Mouse (Mus musculus): ENCODE data around the gene Smo.
"Not testable (repeated sequence)": the region's sequence is repeated elsewhere in the genome, so short reads cannot be mapped to it uniquely, and the experiment has no call there.

Gene Smo

DNA sequence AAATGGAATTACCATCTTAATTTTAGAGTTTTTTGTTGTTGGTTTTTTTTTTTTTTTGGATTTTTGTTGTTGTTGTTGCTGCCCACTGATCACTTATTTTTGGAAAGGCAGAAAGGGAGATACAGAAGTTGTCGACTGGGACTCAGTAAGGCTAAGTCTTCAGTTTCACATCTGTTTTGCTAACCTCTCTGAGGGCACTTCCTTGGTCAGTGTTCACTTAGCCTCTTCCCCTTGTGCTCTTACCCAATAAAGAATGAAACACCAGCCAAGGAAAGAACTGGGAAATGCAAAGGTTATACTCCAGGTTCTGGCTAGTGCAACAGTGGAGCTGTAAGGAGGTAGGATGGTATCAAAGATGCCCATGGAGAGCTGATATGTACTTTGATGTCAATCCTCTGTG lies 5.8 kb upstream of the Smo start:
- DNase-seq = no peak

DNA sequence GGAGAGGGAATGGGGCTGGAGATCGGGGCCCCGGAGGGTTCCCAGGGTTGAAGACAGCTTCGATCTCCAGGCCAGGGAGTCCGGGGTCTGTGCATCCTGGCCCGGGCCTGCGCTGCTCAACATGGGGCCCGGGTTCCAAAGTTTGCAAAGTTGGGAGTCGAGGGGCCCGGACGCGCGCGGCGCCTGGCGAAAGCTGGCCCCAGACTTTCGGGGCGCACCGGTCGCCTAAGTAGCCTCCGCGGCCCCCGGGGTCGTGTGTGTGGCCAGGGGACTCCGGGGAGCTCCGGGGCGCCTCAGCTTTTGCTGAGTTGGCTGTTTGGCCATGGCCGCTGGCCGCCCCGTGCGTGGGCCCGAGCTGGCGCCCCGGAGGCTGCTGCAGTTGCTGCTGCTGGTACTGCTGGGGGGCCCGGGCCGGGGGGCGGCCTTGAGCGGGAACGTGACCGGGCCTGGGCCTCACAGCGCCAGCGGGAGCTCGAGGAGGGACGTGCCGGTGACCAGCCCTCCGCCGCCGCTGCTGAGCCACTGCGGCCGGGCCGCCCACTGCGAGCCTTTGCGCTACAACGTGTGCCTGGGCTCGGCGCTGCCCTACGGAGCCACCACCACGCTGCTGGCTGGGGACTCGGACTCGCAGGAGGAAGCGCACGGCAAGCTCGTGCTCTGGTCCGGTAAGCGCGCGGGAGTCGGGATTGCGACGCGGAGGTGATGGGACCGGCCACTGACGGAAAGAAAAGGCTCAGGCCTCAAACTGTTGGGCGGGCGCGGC lies 567 bp downstream of the Smo start:
- DNase-seq = peak; percentile 29 to 48

DNA sequence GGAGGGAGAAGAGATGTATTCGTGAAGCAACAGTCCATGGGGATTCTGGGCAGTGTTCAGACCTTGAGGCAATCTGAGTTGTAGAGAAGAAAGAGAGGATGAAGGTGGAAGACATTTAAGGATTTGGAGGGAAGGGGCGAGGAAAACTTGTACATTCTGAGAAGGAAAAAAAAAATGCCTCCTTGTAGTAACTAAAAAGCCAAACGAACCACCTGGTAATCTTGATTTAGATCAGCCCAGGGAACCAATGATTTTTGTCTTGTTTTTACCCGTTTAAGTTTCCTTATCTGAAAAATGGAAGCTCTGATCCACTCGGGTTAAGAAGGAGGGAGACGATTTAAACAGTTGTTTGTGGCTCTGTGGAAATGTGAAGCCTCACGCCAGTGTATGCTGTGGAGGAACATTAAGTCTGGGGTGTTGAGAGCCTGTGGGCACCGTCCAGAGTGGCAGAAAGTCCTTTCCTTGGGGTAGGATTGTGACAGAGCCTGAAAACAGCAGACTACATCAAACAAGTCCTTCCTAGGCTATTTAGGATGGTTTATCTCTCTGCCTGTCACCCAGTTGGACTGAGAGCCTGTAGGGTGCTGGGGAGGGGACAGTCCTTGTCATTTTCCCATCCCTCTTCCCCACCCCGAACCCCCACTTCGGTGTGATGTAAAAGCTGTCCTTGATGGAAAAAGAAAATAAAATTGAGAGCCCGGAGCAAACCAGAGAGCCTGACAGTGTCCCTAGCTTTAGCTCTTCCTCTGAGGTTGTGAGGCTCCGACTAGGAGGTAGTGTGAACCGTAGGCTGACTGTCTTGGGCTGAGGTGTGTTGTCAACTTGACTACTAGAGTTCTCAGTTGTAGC lies 1.5 kb downstream of the Smo start:
- DNase-seq = no peak

DNA sequence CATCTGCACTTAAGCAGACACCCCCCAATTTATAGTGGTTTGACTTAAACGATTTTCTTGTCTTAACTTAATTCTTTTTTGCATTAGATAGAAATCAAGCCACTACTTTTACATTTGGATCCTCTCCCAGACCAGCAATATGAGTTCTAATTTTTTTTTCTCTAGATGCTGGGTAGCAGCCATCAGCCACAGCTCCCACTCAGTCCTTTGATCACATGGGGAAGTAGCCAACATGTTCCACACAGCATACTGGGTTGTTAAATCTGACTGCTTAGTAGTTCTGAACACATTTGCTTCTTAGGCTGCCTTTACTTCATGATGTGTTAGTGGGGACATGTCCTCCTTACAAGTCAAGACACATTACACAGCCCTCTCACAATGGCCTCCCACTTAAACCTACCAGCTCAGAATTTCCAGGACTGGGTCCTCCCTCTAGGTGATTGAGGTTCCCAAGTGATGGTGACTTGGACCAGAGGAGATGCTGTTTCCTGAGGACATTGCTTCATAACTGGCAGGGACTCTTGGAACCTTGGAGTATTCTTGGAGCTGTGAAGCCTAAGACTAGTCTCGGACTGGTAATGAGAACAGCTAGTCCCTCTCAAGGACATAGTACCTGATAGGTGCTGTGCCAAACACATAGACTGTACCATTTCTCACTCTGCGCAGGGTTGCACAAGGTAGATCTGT lies 16.3 kb downstream of the Smo start:
- no peak for DNase-seq

DNA sequence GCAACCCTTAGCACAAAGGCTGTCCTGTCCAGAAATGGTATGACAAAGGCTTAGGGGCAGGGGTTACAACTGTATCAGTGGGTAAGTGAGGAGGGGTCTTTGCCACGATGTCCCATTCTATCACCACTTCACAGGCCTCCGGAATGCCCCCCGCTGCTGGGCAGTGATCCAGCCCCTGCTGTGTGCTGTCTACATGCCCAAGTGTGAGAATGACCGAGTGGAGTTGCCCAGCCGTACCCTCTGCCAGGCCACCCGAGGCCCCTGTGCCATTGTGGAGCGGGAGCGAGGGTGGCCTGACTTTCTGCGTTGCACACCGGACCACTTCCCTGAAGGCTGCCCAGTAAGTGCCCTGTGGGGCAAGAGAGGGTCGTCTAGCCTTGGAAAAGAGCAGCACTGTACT lies 18.0 kb downstream of the Smo start:
- DNase-seq = no peak

DNA sequence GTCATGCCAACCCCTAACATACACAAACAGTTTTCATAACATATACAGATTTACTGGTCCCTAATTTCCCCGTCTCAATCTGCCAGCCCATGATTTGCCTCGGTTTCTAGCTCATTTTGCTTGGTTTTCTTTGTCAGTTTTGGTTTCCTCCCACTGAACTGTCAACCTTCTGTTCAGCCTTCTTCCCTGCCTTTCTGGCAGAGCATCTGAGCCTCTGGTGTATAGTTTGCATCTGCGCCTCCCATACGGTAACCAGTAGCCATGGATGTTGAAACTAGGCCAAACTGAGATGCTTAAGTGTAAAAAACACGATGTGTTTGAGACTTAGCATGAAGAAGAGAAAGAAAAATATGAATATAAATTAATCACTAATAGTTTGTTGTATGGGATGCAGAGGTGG lies 20.7 kb downstream of the Smo start:
- DNase-seq = no peak

DNA sequence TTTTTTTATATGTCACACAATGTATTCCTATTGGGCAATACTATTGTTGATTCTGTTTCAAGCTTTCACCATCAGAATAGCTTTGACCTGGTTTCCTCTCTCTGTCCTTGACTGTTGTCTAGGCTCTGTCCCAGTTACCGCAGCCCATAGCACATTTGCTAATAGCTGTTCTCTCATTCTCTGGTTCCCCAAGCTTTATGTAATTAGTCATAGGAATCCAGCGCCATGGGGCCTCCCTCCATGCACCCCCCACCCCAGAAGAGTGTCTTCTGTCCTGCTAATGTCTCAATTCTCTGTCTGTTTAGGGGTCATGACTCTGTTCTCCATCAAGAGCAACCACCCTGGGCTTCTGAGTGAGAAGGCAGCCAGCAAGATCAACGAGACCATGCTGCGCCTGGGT lies 21.2 kb downstream of the Smo start:
- no peak for DNase-seq

DNA sequence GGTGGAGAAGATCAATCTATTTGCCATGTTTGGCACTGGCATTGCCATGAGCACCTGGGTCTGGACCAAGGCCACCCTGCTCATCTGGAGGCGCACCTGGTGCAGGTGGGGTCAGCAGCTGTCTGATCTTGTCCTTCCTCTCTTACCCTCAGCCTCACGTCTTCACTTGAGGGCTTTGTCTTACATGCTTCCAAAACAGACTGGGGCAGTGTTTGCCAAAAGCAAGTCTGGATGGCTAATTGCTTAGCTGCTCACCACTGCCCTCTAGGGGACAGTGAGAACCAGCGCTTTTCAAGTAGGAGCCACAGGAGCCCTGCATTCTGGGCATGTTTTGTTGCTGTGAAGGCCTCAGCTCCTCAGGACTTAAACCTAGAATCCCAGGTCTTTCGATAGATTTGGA lies 23.1 kb downstream of the Smo start:
- peak; percentile 80 to 87 for DNase-seq

DNA sequence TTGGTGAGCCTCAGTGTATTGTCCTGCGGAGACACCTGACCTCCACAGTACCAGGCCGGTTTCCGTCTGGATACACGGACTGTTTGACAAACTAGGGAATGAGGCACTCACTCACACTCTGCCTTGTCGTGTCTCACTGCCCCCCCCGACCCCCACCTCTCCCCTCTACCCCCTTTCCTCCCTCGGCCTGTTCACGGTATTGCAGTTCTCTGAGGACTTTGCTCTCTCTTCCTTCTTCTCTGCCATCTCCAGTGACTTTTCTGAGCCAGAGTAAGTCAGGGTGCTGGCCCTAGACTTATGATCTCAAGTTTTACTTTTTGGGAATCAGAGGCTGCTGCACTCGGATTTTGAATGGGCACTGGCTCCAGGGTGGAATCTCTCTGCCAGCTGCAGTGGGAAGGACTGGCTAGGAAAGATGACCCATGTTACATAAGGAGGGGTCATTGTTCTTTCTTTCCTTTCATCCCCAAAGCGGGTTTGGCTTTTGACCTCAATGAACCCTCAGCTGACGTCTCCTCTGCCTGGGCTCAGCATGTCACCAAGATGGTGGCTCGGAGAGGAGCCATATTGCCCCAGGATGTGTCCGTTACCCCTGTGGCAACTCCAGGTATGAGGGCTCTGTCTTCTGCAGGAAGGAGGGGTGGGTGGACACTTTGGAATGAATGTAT lies 23.8 kb downstream of the Smo start:
- DNase-seq = no peak

DNA sequence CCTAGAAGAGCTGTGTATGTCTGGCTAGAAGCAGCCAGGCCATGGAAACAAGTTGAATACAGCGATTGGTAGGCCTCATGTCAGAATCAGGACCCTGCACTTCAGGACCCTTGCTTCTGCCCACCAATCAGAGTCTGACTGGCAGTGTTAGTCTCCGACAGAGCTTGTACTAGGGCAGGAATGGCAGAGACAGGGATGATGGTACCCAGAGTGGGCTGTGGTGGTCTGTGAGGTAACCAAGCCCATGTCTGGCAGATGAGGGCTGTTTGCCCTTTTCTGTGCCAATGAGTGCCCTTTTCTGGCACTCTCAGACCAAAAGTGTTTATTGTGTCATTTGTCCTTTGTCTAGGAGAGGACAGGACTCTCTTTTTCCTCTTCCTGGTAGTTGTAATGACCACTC lies 25.1 kb downstream of the Smo start:
- not testable (repeated sequence) for DNase-seq

DNA sequence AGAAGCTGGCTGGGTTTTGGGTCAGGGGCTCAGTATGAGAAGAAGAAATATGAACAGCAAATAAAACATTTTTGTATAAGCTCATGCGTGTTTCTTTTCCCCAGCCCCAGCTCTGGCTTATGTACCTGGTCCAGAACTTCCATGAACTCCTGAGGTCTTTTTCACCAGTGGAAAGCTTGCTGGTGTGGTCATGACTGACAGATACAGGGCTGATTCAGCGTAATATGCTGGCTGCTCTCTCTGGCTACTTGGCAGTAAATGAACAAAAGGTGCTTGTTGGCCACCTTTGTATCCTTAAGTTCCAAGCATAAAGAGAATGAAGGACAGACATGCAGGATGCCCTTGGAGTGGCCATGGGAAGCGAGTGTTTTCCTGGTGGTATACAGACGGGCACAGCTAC lies 26.0 kb downstream of the Smo start:
- no peak for DNase-seq

DNA sequence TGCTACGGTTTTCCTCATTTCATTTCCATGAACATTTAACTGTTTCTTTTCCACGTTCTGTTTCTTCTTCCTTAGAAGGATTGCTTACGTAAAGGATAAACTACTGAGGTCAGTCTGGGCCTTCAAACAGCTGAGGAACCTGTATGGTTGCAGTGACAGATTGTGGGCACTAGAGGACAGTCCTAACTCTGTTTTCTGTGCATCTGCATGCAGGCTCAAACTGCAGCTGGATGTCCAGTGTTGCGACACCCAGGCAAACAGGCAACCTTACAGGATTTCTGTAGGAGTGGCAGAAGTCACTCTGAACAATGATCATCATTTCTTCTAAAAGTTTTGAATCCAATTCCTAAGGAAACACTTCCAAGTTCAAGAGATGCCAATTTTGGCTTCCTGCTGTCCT lies 27.2 kb downstream of the Smo start:
- DNase-seq = no peak

DNA sequence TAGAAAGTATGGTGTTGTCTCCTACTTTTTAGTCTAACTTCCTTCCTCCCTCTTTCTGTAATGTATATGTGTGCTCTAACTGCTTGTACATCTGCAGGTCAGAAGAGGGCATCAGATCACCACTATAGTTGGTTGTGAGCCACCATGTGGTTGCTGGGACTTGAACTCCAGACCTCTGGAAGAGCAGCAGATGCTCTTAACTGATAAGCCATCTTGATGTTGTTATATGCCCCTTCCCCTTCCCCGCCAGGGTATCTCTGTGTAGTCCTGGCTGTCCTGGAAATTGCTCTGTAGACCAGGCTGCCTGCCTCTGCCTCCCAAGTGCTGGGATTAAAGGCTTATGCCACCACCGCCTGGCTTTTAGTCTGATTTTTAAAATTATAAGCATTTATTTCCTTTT lies 31.6 kb downstream of the Smo start:
- DNase-seq = no peak

DNA sequence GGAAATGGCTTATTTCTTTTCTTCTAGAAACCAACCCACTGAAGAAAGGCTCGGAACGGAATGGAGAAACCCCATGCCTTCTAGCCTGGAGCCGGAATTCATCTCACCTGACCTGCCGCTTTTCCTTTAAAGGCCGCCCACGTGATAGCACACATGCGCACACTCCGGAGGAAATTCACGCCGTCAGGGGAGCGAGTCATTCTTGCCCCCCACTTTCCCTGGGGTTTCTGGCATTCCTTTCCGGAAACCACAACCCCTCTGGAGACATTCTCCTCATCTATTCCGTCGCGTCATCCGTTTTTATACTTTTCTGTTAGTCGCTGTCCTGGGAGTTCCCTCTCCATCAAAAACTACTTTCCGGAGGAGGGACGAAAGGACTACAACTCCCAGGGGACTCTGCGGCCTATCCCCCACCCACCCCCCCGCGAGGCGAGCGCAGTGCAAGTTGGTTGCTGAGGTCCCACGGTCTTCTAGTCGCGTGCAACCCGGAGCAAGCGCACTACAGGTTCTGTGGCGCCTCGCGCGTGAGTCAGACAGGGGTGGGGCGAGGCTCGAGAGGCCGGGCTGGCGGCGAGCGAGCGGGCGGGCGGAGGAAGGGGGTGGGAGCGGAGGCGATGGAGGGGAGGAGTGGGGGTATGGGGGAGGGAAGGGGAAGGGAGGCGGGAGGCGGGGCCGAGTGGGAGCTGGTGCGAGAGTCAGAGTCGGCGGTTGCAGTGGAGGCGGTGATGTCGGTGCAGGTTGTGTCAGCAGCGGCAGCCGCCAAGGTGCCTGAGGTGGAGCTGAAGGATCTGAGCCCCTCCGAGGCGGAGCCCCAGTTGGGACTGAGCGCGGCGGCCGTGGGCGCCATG lies 32.7 kb downstream of the Smo start, which contains the start of gene Ahcyl2:
Gene Ahcyl2 (plus strand): TSS at position 199 of the 848 bp plus-strand sequence.
- DNase-seq = peak; percentile 94 to 98

DNA sequence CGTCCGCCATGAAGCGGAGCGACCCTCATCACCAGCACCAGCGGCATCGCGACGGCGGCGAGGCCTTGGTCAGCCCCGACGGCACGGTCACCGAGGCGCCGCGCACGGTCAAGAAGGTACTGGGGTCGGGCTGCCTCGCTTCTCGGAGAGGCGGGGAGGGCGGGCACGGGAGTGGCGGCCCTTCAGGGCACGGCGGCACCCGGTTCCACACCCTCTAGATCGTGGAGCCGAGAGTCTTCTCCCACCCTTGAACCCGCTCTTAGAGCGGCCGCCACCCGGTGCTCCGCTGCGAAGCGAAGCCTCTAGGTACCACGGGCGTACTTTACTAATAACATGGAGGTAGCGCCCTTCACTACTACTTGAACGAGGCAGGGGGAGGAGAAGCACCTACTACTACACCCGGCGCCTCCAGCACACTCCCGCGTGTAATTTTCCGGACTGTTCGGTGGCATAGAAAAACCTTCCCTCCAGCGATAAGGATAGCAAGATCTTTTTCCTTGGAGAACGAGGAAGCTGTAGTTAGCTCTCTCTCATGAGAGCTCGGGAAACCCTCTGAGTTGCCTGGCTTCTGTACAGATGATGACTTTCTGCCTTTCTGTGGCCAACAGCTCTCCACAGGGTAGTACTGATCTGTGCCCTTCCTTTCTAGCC lies 33.6 kb downstream of the Smo start:
- DNase-seq = peak in 1 of 2 experiments; percentile 48

DNA sequence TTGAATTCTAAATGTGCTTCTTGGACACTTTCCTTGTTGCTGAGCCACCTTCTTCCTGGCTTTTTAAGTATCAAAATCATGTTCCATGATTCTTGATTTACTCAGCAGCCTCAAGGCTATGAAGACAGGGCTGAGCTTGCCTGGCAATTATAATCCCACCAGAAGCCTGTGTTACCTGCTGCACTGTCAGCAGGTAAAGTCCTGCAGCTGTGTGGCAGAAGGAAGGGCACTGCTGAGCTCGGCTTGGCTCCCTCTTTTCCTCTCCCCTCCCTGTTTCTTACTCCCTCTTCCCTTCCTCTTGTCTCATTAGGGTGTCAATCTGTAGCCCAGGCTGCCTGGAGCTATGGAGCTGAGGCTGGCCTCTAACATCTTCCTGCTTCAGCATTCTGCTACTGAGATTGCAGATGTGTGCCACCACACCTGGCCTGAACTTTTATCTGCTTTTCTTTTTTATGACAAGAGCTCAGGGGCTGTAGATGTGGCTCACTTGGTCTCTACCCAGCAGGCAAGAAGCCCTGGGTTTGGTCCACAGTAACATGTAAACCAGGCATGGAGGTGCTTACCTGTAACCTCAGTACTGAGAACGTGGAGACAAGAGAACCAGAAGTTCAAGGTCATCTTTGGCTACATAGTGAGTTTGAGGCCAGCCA lies 35.5 kb downstream of the Smo start:
- no peak for DNase-seq

DNA sequence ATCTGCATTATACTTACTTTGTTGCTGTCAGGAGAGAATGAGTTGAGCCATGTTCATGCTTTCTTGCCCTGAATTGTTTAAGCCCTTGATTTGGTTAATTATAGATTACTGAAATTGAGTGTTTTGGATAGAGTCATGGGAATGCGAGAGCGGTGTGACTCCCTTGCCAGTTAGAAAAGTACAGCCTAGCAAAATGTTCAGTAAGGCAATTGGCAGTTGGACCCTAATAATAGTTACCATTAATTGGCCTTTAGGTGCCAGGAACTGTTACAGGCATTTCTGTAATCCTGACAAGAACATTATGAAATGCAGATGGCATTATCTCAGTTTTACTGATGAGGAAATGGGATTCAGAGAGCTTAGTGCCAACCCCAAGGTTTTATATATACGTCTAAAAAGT lies 36.9 kb downstream of the Smo start:
- DNase-seq = no peak

DNA sequence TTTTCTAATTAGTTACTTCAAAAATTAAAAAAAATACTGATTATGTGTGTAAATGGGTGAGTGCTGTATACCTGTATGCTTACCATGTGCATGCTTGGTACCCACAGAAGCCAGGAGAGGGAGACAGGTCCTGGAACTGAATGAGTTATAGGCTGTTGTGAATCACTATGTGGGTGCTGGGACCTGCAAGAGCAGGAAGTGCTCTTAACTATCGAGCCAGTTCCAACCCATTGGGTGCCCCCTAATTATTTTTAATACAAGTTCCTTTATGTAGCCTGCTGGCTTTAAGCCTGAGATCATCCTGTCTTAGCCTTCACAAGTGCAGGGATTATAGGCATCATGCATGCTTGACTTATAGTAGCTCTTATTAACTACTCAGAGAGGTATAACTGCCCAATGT lies 38.9 kb downstream of the Smo start:
- no peak for DNase-seq

DNA sequence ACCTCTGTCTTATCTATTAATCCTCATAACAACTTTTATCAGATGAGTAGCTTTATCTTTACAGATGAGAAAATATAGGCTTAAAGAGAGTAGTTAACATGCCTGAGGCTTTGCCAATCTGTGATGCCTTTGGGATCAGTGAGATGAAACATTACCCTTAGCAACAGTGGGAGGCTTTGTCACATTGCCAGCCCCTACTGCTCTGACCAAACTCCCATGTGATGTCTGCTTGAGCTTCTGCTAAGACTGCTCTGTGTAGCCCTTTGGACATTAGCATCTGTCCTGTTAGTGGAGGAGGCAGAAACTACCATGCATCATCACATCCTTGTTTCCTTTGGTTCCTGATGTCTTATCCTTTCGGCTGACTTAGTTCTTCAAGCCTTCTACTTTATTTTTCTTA lies 40.3 kb downstream of the Smo start:
- peak; percentile 39 to 42 for DNase-seq

DNA sequence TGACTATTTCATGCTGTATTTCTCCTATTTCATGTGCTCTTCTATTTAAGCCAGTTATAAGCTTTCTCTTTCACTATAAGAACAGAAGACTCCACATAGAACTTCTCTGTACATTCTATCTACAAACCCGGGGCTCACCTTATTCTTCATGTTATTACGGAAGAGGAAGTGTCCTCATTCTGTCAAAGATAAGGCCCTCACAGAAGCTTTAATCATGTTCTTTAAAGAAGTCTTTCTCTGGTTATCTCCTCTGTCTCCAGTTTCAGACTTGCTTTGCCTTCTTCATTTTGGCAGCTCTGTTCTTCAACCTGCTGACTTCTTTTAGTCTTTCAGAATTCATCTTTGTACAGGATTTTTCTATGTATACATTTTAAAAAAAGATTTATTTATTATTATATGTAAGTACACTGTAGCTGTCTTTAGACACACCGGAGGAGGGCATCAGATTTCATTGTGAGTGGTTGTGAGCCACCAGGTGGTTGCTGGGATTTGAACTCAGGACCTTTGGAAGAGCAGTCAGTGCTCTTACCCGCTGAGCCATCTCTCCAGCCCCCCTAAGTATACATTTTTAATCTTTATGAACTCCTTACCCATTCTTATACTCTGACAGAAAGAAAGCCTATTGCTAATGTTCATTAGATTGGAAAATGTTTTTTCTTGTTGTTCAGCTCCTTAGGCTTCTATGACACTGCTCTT lies 41.4 kb downstream of the Smo start:
- DNase-seq = no peak

DNA sequence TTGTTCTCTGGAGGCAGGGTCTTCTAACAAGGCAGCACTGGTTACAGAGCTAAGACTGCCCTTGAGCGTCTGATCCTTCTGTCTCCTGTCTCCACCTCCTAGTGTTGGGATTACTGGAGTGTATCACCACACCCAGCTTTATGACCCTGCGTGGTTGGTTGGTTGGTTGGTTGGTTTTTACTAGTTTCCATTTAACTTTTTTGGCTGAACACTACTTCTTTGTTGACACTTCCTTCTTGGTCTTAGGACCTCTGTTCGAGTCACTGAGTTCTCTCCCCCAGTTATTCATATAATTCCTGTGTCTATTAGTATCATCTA lies 41.9 kb downstream of the Smo start:
- no peak for DNase-seq
